Mouse (Mus musculus) A20 (cell line): ENCODE data around the gene Cish.

Experiments
- DNase-seq: peaks from one replicate; pipeline ENCODE4 v3.0.0-alpha.2; 2011; ENCODE audit warnings: low read depth, low spot score

Cish gene

DNA sequence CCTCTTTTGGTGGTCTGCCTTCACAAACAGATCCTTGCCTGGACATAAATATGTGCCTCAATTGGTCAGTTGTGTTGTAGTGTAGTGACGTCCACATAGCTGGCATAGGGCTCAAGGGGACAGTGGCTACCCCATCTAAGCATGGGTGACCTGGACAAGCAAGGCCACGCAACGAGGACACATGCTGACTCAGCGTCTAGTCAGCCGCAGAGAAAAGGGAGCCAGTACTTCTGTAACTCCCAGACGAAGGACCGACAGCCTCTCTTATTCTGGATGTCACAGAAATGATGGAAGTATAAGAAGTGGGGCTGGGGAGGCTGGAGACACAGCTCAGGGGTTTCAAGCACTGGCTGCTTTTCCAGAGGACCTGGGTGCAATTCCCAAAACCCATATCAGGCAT, 18.2 kb upstream of the Cish start:
- DNase-seq, result no peak

DNA sequence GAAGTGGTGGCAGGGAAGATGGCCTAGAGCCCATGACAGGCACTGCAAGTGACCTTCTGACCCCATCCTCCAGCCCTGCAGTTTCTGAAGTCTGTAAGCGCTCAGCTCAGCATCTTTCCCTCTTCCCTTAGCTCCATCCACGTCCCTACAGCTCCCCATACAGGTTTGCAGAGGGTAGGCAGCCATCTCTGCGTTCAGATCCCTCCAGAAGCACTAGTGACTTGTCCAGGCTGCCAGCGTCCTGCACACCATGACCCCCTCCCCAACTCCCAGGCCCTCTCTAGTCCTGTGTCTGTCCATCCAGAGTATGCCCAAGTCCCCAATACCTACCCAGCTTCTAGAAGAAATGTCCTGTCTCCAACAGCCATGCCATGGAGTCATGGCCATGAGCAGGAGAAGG, 17.7 kb upstream of the Cish start:
- no peak for DNase-seq

- no peak for DNase-seq
Observed at GRCm38 (mm10) chr9:107278527-107279377, 17.1 kb upstream of the Cish start.

DNA sequence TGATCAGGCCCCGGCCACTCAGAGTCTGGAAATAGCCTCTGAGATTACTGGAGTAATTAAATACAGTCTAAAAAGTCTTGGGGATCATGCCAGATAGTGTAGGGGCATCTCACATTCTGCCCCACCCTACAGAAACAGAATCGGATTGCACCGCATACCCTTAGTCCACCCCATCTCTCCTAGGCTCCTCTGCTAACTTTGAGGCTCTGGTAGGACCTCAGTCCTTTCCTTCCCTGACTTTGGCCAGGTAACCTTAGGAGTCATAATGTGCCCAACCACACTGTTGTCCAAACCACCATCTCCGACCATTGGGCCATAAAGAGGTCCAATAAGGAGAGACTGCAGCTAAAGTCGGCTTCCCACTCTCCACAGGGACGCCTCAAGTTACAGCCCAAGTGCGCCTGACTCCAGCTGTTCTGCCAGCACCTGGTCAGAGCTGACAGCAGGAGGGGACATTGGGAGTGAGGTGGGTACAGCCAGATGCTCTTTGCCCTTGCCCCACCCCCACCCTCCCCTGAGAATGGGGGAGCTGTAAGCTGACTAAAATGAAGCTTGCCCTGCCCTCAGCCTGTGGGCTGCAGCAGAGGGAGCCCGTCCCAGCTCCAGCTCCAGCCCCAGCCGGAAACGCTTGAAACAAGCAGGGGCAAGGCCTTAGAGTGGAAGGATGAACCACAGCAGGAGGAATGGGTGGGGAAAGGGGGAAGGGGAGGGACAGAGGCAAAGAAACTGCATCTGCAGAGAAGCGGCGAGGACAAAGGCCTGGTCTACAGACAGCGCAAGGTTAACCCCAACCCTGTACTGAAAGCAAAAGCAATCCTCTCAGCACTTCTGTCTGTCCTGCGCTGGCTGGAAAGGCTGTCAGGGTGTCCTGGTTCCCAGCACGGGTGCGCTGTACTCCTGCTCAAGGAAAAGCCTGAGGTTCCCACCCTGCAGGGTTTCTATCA, 16.2 kb upstream of the Cish start:
- no peak for DNase-seq

DNA sequence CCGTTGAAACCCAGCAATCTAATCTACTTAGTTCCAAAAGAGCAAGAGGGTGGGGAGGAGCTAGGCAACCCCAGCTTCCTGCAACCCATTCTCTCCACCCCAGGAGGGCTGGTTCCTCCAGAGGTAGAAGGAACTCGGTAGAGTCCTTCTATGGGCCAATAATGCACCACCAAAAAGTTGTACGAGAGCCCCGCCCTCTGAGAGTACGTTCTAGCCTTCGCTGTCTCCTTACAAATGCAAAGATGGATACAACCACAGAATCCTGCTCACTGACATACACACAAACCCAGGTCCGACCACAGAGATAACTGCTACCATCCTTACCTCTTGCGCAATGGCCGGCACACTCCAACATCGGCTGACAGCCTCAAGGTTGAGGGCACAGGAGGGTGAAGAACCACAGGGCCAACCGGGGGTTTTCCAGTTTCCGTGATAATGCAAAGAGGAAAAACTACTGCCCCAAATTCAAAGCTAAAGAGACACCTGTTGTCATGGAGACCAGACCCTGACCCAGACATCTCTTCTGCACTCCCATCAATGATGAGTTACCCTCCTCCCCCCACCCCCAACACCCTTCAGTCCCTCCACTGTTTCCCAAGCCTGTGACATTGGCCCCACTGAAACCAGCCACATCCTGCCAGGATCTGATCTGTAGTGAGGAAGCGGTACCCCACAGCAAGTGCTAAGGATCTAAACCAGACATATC, 15.4 kb upstream of the Cish start:
- DNase-seq, result no peak

DNA sequence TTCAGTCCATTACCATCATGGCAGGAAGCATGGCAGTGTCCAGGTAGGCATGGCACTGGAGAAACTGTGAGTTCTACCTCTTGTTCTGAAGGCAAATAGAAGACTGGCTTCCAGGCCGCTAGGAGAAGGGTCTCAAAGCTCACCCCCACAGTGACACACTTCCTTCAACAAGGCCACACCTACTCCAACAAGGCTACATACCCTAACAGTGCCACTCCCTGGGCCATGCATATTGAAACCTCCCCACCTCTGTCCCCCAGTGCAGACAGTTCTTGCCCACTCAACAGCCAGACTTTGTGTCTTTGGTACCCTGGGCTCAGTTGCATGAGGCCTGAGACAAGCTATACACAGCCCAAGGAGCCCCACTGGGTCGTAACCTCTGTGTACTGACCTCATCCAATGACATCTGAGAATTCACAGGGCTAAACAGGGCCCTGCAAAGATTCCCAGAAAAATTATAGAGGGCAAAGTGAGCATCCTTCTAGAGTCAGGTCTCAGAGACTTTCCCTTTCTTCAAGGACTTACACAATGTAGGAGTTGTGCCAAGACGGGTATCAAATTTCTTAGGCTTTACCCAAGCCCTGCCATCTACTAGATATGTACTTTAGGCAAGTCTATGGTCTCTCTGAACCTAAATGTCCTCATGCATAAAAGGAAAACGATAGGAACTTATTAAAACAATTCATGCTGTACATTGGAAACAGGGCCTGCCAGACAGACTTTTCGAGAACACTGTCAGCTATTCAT, 14.4 kb upstream of the Cish start:
- no peak for DNase-seq

GRCm38 (mm10) chr9:107282951-107283350, 12.9 kb upstream of the Cish start:
- no peak for DNase-seq

- DNase-seq, result no peak
Observed at GRCm38 (mm10) chr9:107285009-107285408, 10.8 kb upstream of the Cish start.

- DNase-seq, result no peak
Observed at GRCm38 (mm10) chr9:107287294-107287693, 8.5 kb upstream of the Cish start.

DNA sequence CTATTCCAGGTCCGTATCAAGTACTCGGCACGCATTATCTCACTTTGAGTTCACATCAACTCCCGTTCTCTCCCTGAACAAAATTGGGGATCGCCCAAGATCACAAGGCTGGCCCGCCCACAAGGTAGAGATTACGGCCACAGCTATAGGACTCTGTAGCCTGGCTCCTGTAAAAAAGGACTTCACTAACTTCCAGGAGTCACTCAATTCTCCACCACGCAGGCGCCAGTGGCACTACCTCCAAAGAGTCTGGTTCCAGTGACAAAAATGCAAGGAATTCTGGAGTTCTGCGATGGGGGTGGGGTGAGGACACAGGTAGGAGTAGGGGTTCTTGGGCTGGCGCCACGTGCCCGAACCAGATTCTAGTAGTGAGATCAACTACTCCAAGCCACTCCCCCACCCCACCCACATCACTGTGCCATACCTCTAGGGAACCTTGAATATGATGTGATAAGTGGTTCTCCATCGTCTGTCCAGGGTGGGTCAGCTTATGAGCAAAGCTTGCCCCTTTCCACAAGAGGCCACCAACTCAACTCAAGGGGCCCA, 7.6 kb upstream of the Cish start:
- no peak for DNase-seq

- peak; percentile 68 for DNase-seq
Observed at GRCm38 (mm10) chr9:107288711-107289110, 7.1 kb upstream of the Cish start.

DNA sequence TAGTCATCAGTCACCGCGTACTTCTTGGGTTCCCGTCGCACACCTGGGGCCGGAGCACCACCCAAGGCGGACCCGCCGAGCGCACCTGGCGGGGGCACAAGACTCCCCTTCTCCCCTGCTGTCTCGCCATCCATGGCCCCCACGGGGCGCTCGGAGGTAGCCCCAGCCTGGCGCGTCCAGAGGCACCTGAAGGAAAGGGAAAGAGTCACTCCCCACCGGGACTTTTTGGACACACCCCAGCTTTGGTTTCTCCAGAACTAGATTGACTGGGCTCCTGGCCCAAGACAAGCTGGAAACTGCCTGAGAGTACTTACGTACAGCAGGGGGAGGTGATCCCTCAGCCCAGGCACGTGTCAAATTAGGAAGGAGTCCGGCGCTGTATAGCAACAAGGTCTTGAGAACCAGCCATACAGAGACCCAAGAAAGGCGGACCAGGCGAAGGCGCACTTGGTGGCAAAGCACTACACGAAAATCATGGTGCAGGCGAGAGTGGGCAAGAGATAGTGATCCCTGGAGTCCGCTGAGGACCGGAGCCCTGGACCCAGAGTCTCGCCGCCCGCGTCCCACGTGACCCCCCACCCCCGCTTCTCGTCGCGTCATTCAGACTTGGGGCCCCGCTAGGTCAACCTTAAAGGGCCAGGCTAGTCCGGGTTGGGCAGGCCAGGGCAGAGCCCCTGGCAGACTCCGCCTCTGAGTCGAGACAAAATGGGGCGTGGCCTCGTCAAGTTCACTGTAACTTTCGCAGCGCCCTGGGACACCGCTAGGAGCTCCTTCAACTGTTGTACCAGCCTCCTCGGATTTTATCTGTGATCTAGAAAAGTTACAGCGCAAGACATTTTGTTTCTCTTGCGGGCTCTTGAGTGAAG, 6.4 kb upstream of the Cish start, which contains the start of gene Mapkapk3:
Gene Mapkapk3 (minus strand): TSS at position 667 of the 866 bp plus-strand sequence.
- peak; percentile 85 for DNase-seq

GRCm38 (mm10) chr9:107290897-107291296, 4.9 kb upstream of the Cish start:
- peak; percentile 59 for DNase-seq

GRCm38 (mm10) chr9:107294249-107294648, 1.6 kb upstream of the Cish start:
- peak; percentile 69 for DNase-seq

GRCm38 (mm10) chr9:107295616-107296015, 210 bp upstream of the Cish start:
- DNase-seq, result no peak

- DNase-seq, result no peak
Observed at GRCm38 (mm10) chr9:107296041-107296440, 215 bp downstream of the Cish start.

- DNase-seq, result peak; percentile 75
Observed at GRCm38 (mm10) chr9:107296501-107296965, 707 bp downstream of the Cish start.

- no peak for DNase-seq
Observed at GRCm38 (mm10) chr9:107297059-107297458, 1.2 kb downstream of the Cish start.

- DNase-seq, result no peak
Observed at GRCm38 (mm10) chr9:107297658-107298057, 1.8 kb downstream of the Cish start.
